Mouse (Mus musculus) spleen, adult 2 months (tissue): ENCODE results near the gene Kpna7. TPM values are rescaled to one million over a fixed set of nuclear protein-coding genes. Genes with fewer than 3 reads are reported as not detected.

Experiments
- DNase-seq, 2 experiments: peaks; one replicate each; pipeline versions ENCODE4 v3.0.0 to v3.0.0-alpha.2; 2012 to 2021; ENCODE audit warnings: low spot score in 2 of 2, low read depth in 1 of 2
- H3K27ac ChIP-seq: fragments of 200-500 bp; 2 replicates; pipeline ENCODE4 v1.5.1; 2012; ENCODE audit warnings: low read length, inconsistent platforms; ENCODE audit not compliant: insufficient read depth
- H3K27me3 ChIP-seq: fragments of 200-500 bp; 2 replicates; pipeline ENCODE4 v1.6.1; 2012; ENCODE audit warnings: mild to moderate bottlenecking, moderate library complexity, low read length, inconsistent platforms; ENCODE audit not compliant: control insufficient read depth, insufficient read depth
- H3K36me3 ChIP-seq: fragments of 200-500 bp; 2 replicates; pipeline ENCODE4 v1.6.1; 2012; ENCODE audit warnings: mild to moderate bottlenecking, low read length, inconsistent platforms; ENCODE audit not compliant: control insufficient read depth, insufficient read depth
- H3K4me1 ChIP-seq: fragments of 200-500 bp; 2 replicates; pipeline ENCODE4 v1.6.1; 2011; ENCODE audit warnings: inconsistent platforms; ENCODE audit not compliant: control insufficient read depth, insufficient read depth, insufficient read length
- H3K4me3 ChIP-seq: fragments of 200-500 bp; 2 replicates; pipeline ENCODE4 v1.5.1; 2011; ENCODE audit warnings: mild to moderate bottlenecking, inconsistent platforms; ENCODE audit not compliant: insufficient read depth, insufficient read length; ENCODE audit errors: extremely low read depth
- CTCF ChIP-seq: fragments of 200-500 bp; IDR thresholded peaks from 2 replicates; pipeline ENCODE4 v1.5.1; 2011; ENCODE audit warnings: mild to moderate bottlenecking, inconsistent platforms; ENCODE audit not compliant: insufficient read depth, insufficient read length, insufficient replicate concordance; ENCODE audit errors: extremely low read depth
- POLR2A ChIP-seq: fragments of 200-500 bp; IDR thresholded peaks from 2 replicates; pipeline ENCODE4 v1.6.1; 2011; ENCODE audit warnings: low read depth, low read length, inconsistent platforms
- WGBS: fragments of 180-500 bp; shearing (Covaris S2); methylation state at CpG from one replicate; pipeline ENCODE4 v1.1.7; 2018; 5-methylcytosine and 5-hydroxymethylcytosine counted together
- polyA plus RNA-seq: library from polyadenylated mRNA; depleted of rRNA; stranded (reverse); fragments of >200 nt; gene quantifications from 2 replicates; pipeline ENCODE4 v1.2.3, GENCODE M21; 2012

The Kpna7 gene
- polyA plus RNA-seq, 1 experiment: not detected

DNA sequence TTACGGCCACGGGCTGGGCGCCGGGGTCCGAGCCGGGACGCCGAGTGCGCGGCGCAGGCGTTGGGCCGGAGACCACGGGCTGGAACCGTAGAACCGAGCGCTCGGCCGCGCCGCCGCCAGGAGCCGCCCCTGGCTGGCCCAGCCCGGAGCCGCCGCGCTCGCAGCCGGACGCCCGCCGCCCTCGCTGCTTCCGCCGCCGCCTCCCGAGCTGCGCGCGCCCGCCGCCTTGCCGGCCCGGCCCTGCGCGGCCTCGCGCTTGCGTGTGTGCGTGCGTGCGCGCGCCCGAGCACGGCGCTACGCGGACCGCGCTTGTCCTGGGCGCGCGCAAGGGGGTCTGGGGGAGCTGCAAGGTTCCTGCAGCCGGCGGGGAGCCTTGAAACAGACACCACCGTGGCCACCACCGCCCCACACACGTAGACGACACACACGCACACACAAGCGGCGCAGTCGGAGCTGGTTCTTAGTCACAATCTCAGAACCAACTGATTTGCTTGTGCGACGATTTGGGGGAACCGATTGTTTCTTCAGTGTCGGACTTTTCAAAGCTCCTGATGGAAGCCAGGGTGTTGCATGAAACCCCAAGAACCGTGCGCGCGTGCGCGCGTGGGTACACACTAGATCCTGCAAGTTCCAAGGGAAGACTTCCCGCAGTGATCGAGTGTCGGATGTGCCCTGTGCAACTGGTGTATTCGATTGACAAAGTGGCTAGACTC, 118.0 kb downstream of the Kpna7 start, which contains the start of gene Smurf1:
Smurf1 (minus strand) TSS at position 209 of the 713 bp plus-strand sequence.
- TF ChIP-seq CTCF (no peak), POLR2A (no peak; the same call in 1 of the 2 replicates)
- H3K4me3 ChIP-seq: peak within 1 kb of the TSS; percentile 60
- no peaks in the 10 kb centered on the region for H3K27me3 ChIP-seq
- H3K27ac ChIP-seq: peak within 1 kb of the TSS; percentile 66
- no peaks in the 10 kb centered on the region for H3K36me3 ChIP-seq
- H3K4me1 ChIP-seq: peaks cover 12% of the 10 kb centered on the region; the same call in 1 of the 2 replicates
- WGBS: under 1% methylated on average over 85 of the region's 89 CpGs
- peak; percentile 69 to 77 for DNase-seq

DNA sequence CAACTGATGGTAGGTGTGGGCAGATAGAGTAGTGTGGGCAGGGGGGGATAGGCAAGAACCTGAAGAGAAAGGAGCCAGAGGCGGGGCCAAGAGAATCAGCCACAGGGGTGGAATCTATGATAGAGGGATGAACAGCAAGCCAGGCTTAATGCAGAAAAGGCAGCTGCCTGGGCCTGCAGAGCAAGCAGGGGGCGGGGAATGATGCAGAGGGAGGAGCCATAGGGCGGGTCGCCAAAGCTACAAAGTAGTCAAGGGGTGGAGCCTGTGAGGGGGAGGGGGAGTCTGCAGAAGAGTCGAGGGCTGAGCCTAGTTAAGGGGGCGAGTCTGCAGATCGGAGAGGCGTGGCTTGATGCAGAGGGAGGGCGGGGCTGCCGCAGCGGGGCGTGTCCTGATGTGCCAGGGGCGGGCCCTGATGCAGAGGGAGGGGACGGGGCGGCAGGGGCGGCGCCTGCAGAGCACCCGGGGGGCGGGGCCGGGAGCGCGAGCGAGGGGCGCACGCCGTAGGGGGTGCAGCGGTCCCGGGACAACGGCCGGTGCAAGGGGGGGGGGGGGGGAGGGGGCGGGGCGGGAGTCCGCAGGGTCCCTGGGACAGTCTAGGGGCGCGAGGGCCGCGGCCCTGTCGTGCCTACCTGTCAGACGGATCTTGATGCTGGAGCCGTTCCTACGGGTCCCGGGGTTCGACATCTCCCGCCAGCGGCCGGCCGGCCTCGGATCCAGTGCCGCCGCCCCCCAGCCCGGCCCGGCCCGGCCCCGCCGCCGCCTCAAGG, 118.8 kb downstream of the Kpna7 start:
- DNase-seq: peak; percentile 78 to 85
- Histone ChIP-seq H3K4me3 (peak overlapping the region; percentile 60), H3K27ac (peak overlapping the region; percentile 66), H3K27me3 (no peaks in the 10 kb centered on the region), H3K4me1 (peaks cover 12% of the 10 kb centered on the region; the same call in 1 of the 2 replicates), H3K36me3 (no peaks in the 10 kb centered on the region)
- TF ChIP-seq POLR2A (no peak), CTCF (no peak)
- 3% methylated on average over 37 of the region's 56 CpGs for WGBS

DNA sequence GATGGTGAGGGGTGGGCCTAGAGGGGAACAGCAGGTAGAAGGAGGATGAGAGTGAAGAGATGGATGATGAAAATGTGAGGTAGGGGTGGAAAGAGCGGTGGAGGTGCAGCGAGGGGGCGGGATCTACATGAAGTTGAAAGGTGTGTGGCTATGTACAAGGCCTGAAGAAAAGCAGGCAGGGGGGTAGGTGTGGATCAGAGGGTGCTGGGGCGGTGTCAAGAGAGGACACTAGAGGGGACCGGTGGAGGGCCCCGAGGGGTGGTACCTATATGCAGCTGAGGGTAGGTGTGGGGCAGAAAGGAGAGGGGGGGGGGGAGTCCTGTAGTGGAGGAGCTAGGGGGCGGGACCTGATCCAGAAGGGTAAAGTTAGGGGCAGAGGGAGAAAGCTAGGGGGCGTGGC, 119.4 kb downstream of the Kpna7 start:
- H3K4me3 ChIP-seq: no peak overlapping the region; the same call in 1 of the 2 replicates
- peaks cover 12% of the 10 kb centered on the region; the same call in 1 of the 2 replicates for H3K4me1 ChIP-seq
- H3K36me3 ChIP-seq: no peaks in the 10 kb centered on the region
- no peak for DNase-seq
- no peaks in the 10 kb centered on the region for H3K27me3 ChIP-seq
- no peak for TF ChIP-seq POLR2A
- no peak for TF ChIP-seq CTCF
- H3K27ac ChIP-seq: no peak overlapping the region
- WGBS: 61% methylated on average over 8 of the region's 8 CpGs

DNA sequence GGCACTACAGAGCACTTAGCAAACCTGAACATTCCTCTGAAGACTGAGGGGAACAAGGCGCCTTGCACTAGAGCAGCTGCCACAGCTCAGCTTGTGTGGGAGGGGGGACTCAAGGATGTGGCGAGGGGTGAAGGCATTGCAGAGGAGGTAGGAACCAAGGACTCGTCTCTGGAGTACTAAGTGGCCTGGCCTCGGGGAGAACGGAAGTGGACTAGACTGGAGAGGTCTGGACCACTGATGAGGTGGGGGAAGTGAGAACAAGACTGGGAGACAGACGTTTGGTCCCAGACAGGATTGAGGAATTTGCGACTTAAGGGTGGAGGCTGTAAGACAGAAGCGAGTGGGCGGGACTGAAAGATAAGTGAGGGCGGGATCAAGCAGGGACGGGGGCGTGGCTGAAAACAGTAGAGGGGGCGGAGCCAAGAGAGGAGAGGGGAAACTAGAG, 120.0 kb downstream of the Kpna7 start:
- 32% methylated on average over 13 of the region's 13 CpGs for WGBS
- Histone ChIP-seq H3K4me3 (no peak overlapping the region), H3K27ac (peak overlapping the region; percentile 40), H3K36me3 (no peaks in the 10 kb centered on the region), H3K27me3 (no peaks in the 10 kb centered on the region), H3K4me1 (peaks cover 12% of the 10 kb centered on the region; the same call in 1 of the 2 replicates)
- DNase-seq: peak in 1 of 2 experiments; percentile 46
- no peak for TF ChIP-seq CTCF
- TF ChIP-seq POLR2A: no peak

DNA sequence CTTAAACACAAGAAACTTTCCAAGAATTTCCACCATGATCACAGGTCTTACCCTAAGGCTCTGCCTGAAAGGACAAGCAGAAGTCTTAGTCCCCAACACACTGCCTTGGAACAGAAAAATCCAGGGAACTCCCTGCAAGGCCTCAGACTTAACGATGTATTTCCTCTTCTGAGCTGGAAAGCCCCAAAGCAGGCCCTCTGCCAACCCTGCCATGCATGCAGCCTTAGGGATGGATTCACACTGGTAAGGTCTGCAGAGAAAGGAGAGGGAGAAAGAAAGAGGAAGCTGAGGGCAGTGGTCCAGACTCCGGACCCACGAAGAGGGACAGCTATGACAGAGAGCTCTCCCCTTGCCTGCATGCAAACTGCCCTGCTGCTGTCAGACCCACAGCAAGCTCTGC, 120.4 kb downstream of the Kpna7 start:
- 25% methylated on average over 3 of the region's 3 CpGs for WGBS
- TF ChIP-seq POLR2A (no peak), CTCF (no peak)
- Histone ChIP-seq H3K27me3 (no peaks in the 10 kb centered on the region), H3K4me3 (no peak overlapping the region), H3K4me1 (peaks cover 14% of the 10 kb centered on the region; the same call in 1 of the 2 replicates), H3K36me3 (no peaks in the 10 kb centered on the region), H3K27ac (peak overlapping the region; percentile 40)
- peak in 1 of 2 experiments; percentile 11 for DNase-seq

DNA sequence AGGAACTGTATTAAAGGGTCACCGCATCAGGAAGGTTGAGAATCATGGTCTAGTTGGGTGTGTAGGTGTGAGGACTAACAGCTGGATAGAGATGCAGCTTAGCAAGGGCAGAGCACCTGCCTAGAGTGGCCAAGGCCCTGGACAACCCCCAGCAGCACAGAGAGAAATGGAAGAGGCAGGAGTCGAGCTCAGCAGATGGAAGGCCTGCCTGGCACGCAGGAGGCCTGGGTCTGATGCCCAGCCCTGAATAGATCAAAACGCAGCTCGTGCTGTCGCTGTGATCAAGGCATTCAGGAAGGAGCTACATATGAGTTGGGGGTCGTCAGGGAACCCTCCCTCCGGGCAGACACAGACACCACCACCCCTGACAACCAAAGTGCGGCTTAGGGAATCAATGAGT, 125.6 kb downstream of the Kpna7 start:
- 87% methylated on average over 9 of the region's 9 CpGs for WGBS
- Histone ChIP-seq H3K27ac (no peak overlapping the region), H3K4me1 (peaks cover 2% of the 10 kb centered on the region; the same call in 1 of the 2 replicates), H3K27me3 (no peaks in the 10 kb centered on the region), H3K4me3 (no peak overlapping the region), H3K36me3 (no peaks in the 10 kb centered on the region)
- TF ChIP-seq CTCF (no peak), POLR2A (no peak)
- DNase-seq: no peak
